Mouse (Mus musculus): Measurements from ENCODE around the gene Ccdc89.

The Ccdc89 gene

GRCm38 (mm10) chr7:90475793-90476312, 49.5 kb downstream of the Ccdc89 start, which contains the start of gene Tmem126b:
Gene Tmem126b (minus strand): TSS chr7:90476001.
- peak; percentile 100 for DNase-seq

GRCm38 (mm10) chr7:90476313-90477245, 50.2 kb downstream of the Ccdc89 start, which contains the start of gene Dlg2:
Gene Dlg2 (plus strand): TSS chr7:90476672.
- no peak for DNase-seq
